Mouse (Mus musculus) cerebellum, adult 2 months (tissue): ENCODE measurements around the gene 4921504E06Rik.

Source experiments
- CTCF ChIP-seq: fragments of 200-500 bp; IDR thresholded peaks from 2 replicates; pipeline ENCODE4 v1.5.1; 2011; ENCODE audit warnings: low read depth, mild to moderate bottlenecking, control low read depth, low read length, moderate library complexity, borderline replicate concordance; ENCODE audit not compliant: insufficient read depth
- POLR2A ChIP-seq: fragments of 200-500 bp; IDR thresholded peaks from 2 replicates; pipeline ENCODE4 v1.6.1; 2011; ENCODE audit warnings: low read length, control low read depth, borderline replicate concordance; ENCODE audit not compliant: insufficient read depth

- TF ChIP-seq CTCF: no peak
- no peak for TF ChIP-seq POLR2A
Measured at GRCm38 (mm10) chr2:19600860-19601259, 47.1 kb upstream of the 4921504E06Rik start.
